Mouse (Mus musculus): Measurements from ENCODE around the gene Kl.

GRCm38 (mm10) chr5:151037871-151038270, 85.5 kb downstream of the Kl start:
- no peak for TF ChIP-seq EP300 (IDR thresholded peaks at IDR 0.05)
- no peak for TF ChIP-seq CTCF (IDR thresholded peaks at IDR 0.05)
